Mouse (Mus musculus) embryo, embryonic 11 days (tissue): ENCODE measurements at regions not wholly inside any gene's neighbourhood (a gene's known extent, or its start where the extent isn't known, plus 50 kb on each side); places are given as distances from the start of the nearest gene placed in this dataset.

Experiments
- DNase-seq: peaks from one replicate; pipeline ENCODE4 v3.0.0-alpha.2; 2015

GRCm38 (mm10) chr2:51321676-51322075 is 172.8 kb upstream of the Rnd3 start:
- no peak for DNase-seq

- no peak for DNase-seq
Observed at GRCm38 (mm10) chr2:51316452-51316851, 167.5 kb upstream of the Rnd3 start.

GRCm38 (mm10) chr2:51313414-51313813 is 164.5 kb upstream of the Rnd3 start:
- DNase-seq: no peak

- DNase-seq: no peak
Observed at GRCm38 (mm10) chr2:51306257-51306656, 157.3 kb upstream of the Rnd3 start.

- peak; percentile 56 for DNase-seq
Observed at GRCm38 (mm10) chr2:51305411-51305810, 156.5 kb upstream of the Rnd3 start.

GRCm38 (mm10) chr2:51304694-51305093 is 155.8 kb upstream of the Rnd3 start:
- no peak for DNase-seq

- peak; percentile 35 for DNase-seq
Observed at GRCm38 (mm10) chr2:51290659-51291260, 141.8 kb upstream of the Rnd3 start.

GRCm38 (mm10) chr2:51288678-51289077 is 139.8 kb upstream of the Rnd3 start:
- no peak for DNase-seq

GRCm38 (mm10) chr2:51285632-51286031 is 136.7 kb upstream of the Rnd3 start:
- DNase-seq: no peak

GRCm38 (mm10) chr2:51284781-51285225 is 135.9 kb upstream of the Rnd3 start:
- DNase-seq: no peak

GRCm38 (mm10) chr2:51279396-51280045 is 130.6 kb upstream of the Rnd3 start:
- DNase-seq: no peak

- DNase-seq: no peak
Observed at GRCm38 (mm10) chr2:51278824-51279223, 129.9 kb upstream of the Rnd3 start.

GRCm38 (mm10) chr2:51278356-51278755 is 129.4 kb upstream of the Rnd3 start:
- no peak for DNase-seq

- no peak for DNase-seq
Observed at GRCm38 (mm10) chr2:51276591-51276990, 127.7 kb upstream of the Rnd3 start.

GRCm38 (mm10) chr2:51273300-51273699 is 124.4 kb upstream of the Rnd3 start:
- DNase-seq: no peak

GRCm38 (mm10) chr2:51268532-51268931 is 119.6 kb upstream of the Rnd3 start:
- peak; percentile 58 for DNase-seq

- peak; percentile 62 for DNase-seq
Observed at GRCm38 (mm10) chr2:51267662-51268061, 118.8 kb upstream of the Rnd3 start.

GRCm38 (mm10) chr2:51262506-51262905 is 113.6 kb upstream of the Rnd3 start:
- DNase-seq: no peak

- peak; percentile 27 for DNase-seq
Observed at GRCm38 (mm10) chr2:51250798-51251197, 101.9 kb upstream of the Rnd3 start.

GRCm38 (mm10) chr2:51241573-51241972 is 92.7 kb upstream of the Rnd3 start:
- DNase-seq: no peak

GRCm38 (mm10) chr2:51240000-51240399 is 91.1 kb upstream of the Rnd3 start:
- DNase-seq: no peak

GRCm38 (mm10) chr2:51238992-51239391 is 90.1 kb upstream of the Rnd3 start:
- DNase-seq: peak; percentile 24

- DNase-seq: peak; percentile 78
Observed at GRCm38 (mm10) chr2:51238131-51238931, 89.4 kb upstream of the Rnd3 start.

- DNase-seq: no peak
Observed at GRCm38 (mm10) chr2:51237451-51237850, 88.5 kb upstream of the Rnd3 start.
